Mouse (Mus musculus): Measurements from ENCODE around the gene Dusp2.

DNA sequence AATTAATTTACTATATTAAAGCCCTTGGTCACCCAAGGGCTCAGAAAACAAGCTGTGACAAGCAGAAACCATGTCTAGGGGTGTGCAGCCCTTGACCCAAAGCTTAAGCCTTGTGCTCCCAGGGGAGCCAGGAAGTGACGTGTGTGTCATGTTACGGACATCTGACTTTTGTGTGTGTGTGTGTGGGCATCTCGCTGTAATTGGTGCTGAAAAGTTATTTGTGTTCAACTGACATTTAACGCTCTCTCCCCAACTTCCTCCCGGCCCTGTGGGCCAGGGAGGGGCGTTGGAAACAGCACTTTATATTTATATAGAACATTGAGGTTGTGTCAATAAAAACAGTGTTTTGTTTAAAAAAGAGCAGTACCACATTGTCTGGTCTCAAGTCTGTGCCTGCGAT, 2.1 kb downstream of the Dusp2 start:
- TF ChIP-seq CTCF (IDR thresholded peaks at IDR 0.05; ENCODE audit: control insufficient read depth, insufficient read depth, insufficient read length) (no peak), MAX (IDR thresholded peaks at IDR 0.05) (no peak), CEBPB (IDR thresholded peaks at IDR 0.05; ENCODE audit: low read depth) (no peak), USF1 (IDR thresholded peaks at IDR 0.05; ENCODE audit: low read depth) (no peak), MYOG (IDR thresholded peaks at IDR 0.05; ENCODE audit: control insufficient read depth, extremely low read depth, insufficient read length) (no peak), FOSL1 (IDR thresholded peaks at IDR 0.05; ENCODE audit: insufficient read depth, low read length, poor library complexity, severe bottlenecking) (no peak)

Measured in C2C12 (cell line).